Mouse (Mus musculus): ENCODE measurements around the gene Krtap5-3.
"Not testable (repeated sequence)": the region's sequence is repeated elsewhere in the genome, so short reads cannot be mapped to it uniquely, and the experiment has no call there.

Krtap5-3 gene

GRCm38 (mm10) chr7:142201064-142201463 is at the start of gene Krtap5-3:
Krtap5-3 (plus strand) TSS chr7:142201364.
- DNase-seq (ENCODE audit: low spot score in 2 of 2): no peak

- DNase-seq (ENCODE audit: low spot score in 2 of 2): no peak
Observed at GRCm38 (mm10) chr7:142152191-142152590, 49.0 kb upstream of the Krtap5-3 start.

- DNase-seq (ENCODE audit: low spot score in 2 of 2): no peak
Observed at GRCm38 (mm10) chr7:142155308-142155707, 45.9 kb upstream of the Krtap5-3 start.

- not testable (repeated sequence) for DNase-seq (ENCODE audit: low spot score in 2 of 2)
Observed at GRCm38 (mm10) chr7:142157013-142157412, 44.2 kb upstream of the Krtap5-3 start, which contains the start of gene Gm29735. Gm29735 (minus strand) TSS chr7:142157113.

GRCm38 (mm10) chr7:142159366-142159765 is 41.8 kb upstream of the Krtap5-3 start:
- DNase-seq (ENCODE audit: low spot score in 2 of 2): no peak

- DNase-seq (ENCODE audit: low spot score in 2 of 2): not testable (repeated sequence)
Observed at GRCm38 (mm10) chr7:142165639-142166038, 35.5 kb upstream of the Krtap5-3 start, which contains the start of gene Gm4553. Gm4553 (minus strand) TSS chr7:142165739.

GRCm38 (mm10) chr7:142169836-142170235 is 31.3 kb upstream of the Krtap5-3 start:
- no peak for DNase-seq (ENCODE audit: low spot score in 2 of 2)

GRCm38 (mm10) chr7:142175905-142176304 is 25.3 kb upstream of the Krtap5-3 start, which contains the start of gene Krtap5-2:
Krtap5-2 (minus strand) TSS chr7:142176005.
- DNase-seq (ENCODE audit: low spot score in 2 of 2): not testable (repeated sequence)

- no peak for DNase-seq (ENCODE audit: low spot score in 2 of 2)
Observed at GRCm38 (mm10) chr7:142178685-142179084, 22.5 kb upstream of the Krtap5-3 start.

GRCm38 (mm10) chr7:142181021-142181420 is 20.1 kb upstream of the Krtap5-3 start:
- DNase-seq (ENCODE audit: low spot score in 2 of 2): no peak

- no peak for DNase-seq (ENCODE audit: low spot score in 2 of 2)
Observed at GRCm38 (mm10) chr7:142188156-142188555, 13.0 kb upstream of the Krtap5-3 start.

- no peak for DNase-seq (ENCODE audit: low spot score in 2 of 2)
Observed at GRCm38 (mm10) chr7:142190289-142190688, 10.9 kb upstream of the Krtap5-3 start, which contains the start of gene Gm10153. Gm10153 (minus strand) TSS chr7:142190389.

- DNase-seq (ENCODE audit: low spot score in 2 of 2): no peak
Observed at GRCm38 (mm10) chr7:142198748-142199147, 2.4 kb upstream of the Krtap5-3 start.

GRCm38 (mm10) chr7:142205488-142205887 is 4.3 kb downstream of the Krtap5-3 start:
- no peak for DNase-seq (ENCODE audit: low spot score in 2 of 2)

- DNase-seq (ENCODE audit: low spot score in 2 of 2): not testable (repeated sequence)
Observed at GRCm38 (mm10) chr7:142206891-142207290, 5.7 kb downstream of the Krtap5-3 start.

GRCm38 (mm10) chr7:142211559-142211958 is 10.4 kb downstream of the Krtap5-3 start, which contains the start of gene Gm7579:
Gm7579 (plus strand) TSS chr7:142211859.
- no peak for DNase-seq (ENCODE audit: low spot score in 2 of 2)

- not testable (repeated sequence) for DNase-seq (ENCODE audit: low spot score in 2 of 2)
Observed at GRCm38 (mm10) chr7:142212136-142212535, 11.0 kb downstream of the Krtap5-3 start.

GRCm38 (mm10) chr7:142224518-142224917 is 23.4 kb downstream of the Krtap5-3 start:
- no peak for DNase-seq (ENCODE audit: low spot score in 2 of 2)

GRCm38 (mm10) chr7:142229871-142230270 is 28.7 kb downstream of the Krtap5-3 start, which contains the start of gene Krtap5-5:
Krtap5-5 (minus strand) TSS chr7:142229971.
- DNase-seq (ENCODE audit: low spot score in 2 of 2): not testable (repeated sequence)

GRCm38 (mm10) chr7:142231540-142231939 is 30.4 kb downstream of the Krtap5-3 start:
- DNase-seq (ENCODE audit: low spot score in 2 of 2): no peak

GRCm38 (mm10) chr7:142240978-142241377 is 39.8 kb downstream of the Krtap5-3 start, which contains the start of gene Gm40460:
Gm40460 (minus strand) TSS chr7:142241078.
- DNase-seq (ENCODE audit: low spot score in 2 of 2): no peak

- DNase-seq (ENCODE audit: low spot score in 2 of 2): no peak
Observed at GRCm38 (mm10) chr7:142249824-142250223, 48.7 kb downstream of the Krtap5-3 start.
